Mouse (Mus musculus) CH12.LX (cell line): ENCODE data around the gene Samd9l. TPM values are rescaled to one million over a fixed set of nuclear protein-coding genes. Genes with fewer than 3 reads are reported as not detected.
A peak's percentile ranks its signal among the peaks of the same experiment; 100 is the strongest.
"Not testable (repeated sequence)": the region's sequence is repeated elsewhere in the genome, so short reads cannot be mapped to it uniquely, and the experiment has no call there.

Experiments
- DNase-seq: peaks from one replicate; pipeline ENCODE4 v3.0.0-alpha.2; 2013; ENCODE audit errors: extremely low read depth
- H3K27ac ChIP-seq: 2 replicates; pipeline ENCODE4 v1.5.1; 2012; ENCODE audit warnings: low read depth, mild to moderate bottlenecking, control low read depth, moderate library complexity; ENCODE audit not compliant: insufficient read depth
- H3K27me3 ChIP-seq: replicated peaks from 2 replicates; pipeline ENCODE3; 2012; ENCODE audit warnings: inconsistent platforms
- H3K36me3 ChIP-seq, 2 experiments: replicated peaks in 1 of 2; 2 replicates each; pipeline versions ENCODE3 to v1.6.1; 2012; ENCODE audit warnings: inconsistent platforms in 1 of 2, low read length in 1 of 2, mild to moderate bottlenecking in 1 of 2, mixed read lengths in 1 of 2, moderate library complexity in 1 of 2; ENCODE audit not compliant: control insufficient read depth in 1 of 2, insufficient read depth in 1 of 2
- H3K4me1 ChIP-seq, 2 experiments: 2 replicates each; pipeline ENCODE4 v1.6.1; 2012; ENCODE audit warnings: inconsistent platforms in 1 of 2, moderate library complexity in 1 of 2; ENCODE audit not compliant: insufficient read depth in 2 of 2, control insufficient read depth in 1 of 2
- H3K4me2 ChIP-seq: 2 replicates; pipeline ENCODE4 v1.6.1; 2012; ENCODE audit warnings: low read depth, mild to moderate bottlenecking, control low read depth; ENCODE audit not compliant: poor library complexity, insufficient read depth, severe bottlenecking
- H3K4me3 ChIP-seq, 3 experiments: fragments of 150-350 bp in 1 of 3; sonication (generic) in 1 of 3; replicated peaks in 1 of 3; 2 replicates each; pipeline versions ENCODE3 to v1.5.1; 2011 to 2012; ENCODE audit warnings: low read depth in 2 of 3, low read length in 2 of 3, mild to moderate bottlenecking in 2 of 3, moderate library complexity in 2 of 3, control low read depth in 1 of 3, improper control_type of control experiment in 1 of 3, inconsistent platforms in 1 of 3, mixed read lengths in 1 of 3; ENCODE audit not compliant: poor library complexity in 1 of 3
- H3K79me2 ChIP-seq: replicated peaks from 2 replicates; pipeline ENCODE4 v1.6.1; 2012; ENCODE audit warnings: mild to moderate bottlenecking, moderate library complexity; ENCODE audit not compliant: control insufficient read depth, poor library complexity, insufficient read depth, severe bottlenecking; ENCODE audit errors: extremely low read depth
- H3K9ac ChIP-seq: 2 replicates; pipeline ENCODE4 v1.6.1; 2012; ENCODE audit warnings: low read depth, mild to moderate bottlenecking, control low read depth, moderate library complexity; ENCODE audit not compliant: insufficient read depth
- H3K9me3 ChIP-seq: replicated peaks from 2 replicates; pipeline ENCODE3; 2012; ENCODE audit warnings: low read length, inconsistent platforms, mixed read lengths
- CHD2 ChIP-seq: IDR thresholded peaks from 2 replicates; pipeline ENCODE4 v1.6.1; 2011; ENCODE audit warnings: low read length, improper control_type of control experiment
- E2F4 ChIP-seq: IDR thresholded peaks from 2 replicates; pipeline ENCODE4 v1.6.1; 2011; ENCODE audit warnings: low read depth, low read length, improper control_type of control experiment; ENCODE audit not compliant: insufficient replicate concordance
- EP300 ChIP-seq: IDR thresholded peaks from 2 replicates; pipeline ENCODE4 v1.6.1; 2011; ENCODE audit warnings: low read length, improper control_type of control experiment
- HCFC1 ChIP-seq: IDR thresholded peaks from 2 replicates; pipeline ENCODE4 v1.6.1; 2012; ENCODE audit warnings: low read depth, mild to moderate bottlenecking, inconsistent platforms, low read length, improper control_type of control experiment
- IRF4 ChIP-seq: IDR thresholded peaks from 2 replicates; pipeline ENCODE4 v1.6.1; 2014; ENCODE audit warnings: low read depth, mild to moderate bottlenecking, inconsistent platforms, low read length, improper control_type of control experiment
- JUN ChIP-seq: IDR thresholded peaks from 2 replicates; pipeline ENCODE4 v1.6.1; 2011; ENCODE audit warnings: low read depth, mild to moderate bottlenecking, low read length, improper control_type of control experiment, moderate library complexity; ENCODE audit not compliant: insufficient read depth
- MAFK ChIP-seq: IDR thresholded peaks from 2 replicates; pipeline ENCODE4 v1.6.1; 2011; ENCODE audit warnings: low read length, improper control_type of control experiment; ENCODE audit not compliant: insufficient replicate concordance
- MXI1 ChIP-seq: IDR thresholded peaks from 2 replicates; pipeline ENCODE4 v1.6.1; 2011; ENCODE audit warnings: mild to moderate bottlenecking, low read depth, low read length, improper control_type of control experiment
- NELFE ChIP-seq: IDR thresholded peaks from 2 replicates; pipeline ENCODE4 v1.6.1; 2011; ENCODE audit warnings: low read depth, low read length, improper control_type of control experiment
- PAX5 ChIP-seq: IDR thresholded peaks from 2 replicates; pipeline ENCODE4 v1.6.1; 2012; ENCODE audit warnings: low read length, inconsistent platforms, mixed read lengths
- SIN3A ChIP-seq: IDR thresholded peaks from 2 replicates; pipeline ENCODE4 v1.6.1; 2012; ENCODE audit warnings: low read length, improper control_type of control experiment, inconsistent platforms
- TBP ChIP-seq: conservative IDR thresholded peaks from 2 replicates; pipeline ENCODE4 v1.6.1; 2011; ENCODE audit warnings: low read depth, low read length, improper control_type of control experiment
- TCF12 ChIP-seq: IDR thresholded peaks from 2 replicates; pipeline ENCODE4 v1.6.1; 2014; ENCODE audit warnings: low read depth, mild to moderate bottlenecking, inconsistent platforms, low read length, improper control_type of control experiment
- USF2 ChIP-seq: conservative IDR thresholded peaks from 2 replicates; pipeline ENCODE4 v1.6.1; 2011; ENCODE audit warnings: low read depth, low read length, improper control_type of control experiment
- ZMIZ1 ChIP-seq: IDR thresholded peaks from 2 replicates; pipeline ENCODE4 v1.6.1; 2012; ENCODE audit warnings: low read depth, mild to moderate bottlenecking, inconsistent platforms, low read length, improper control_type of control experiment
- ZNF384 ChIP-seq: IDR thresholded peaks from 2 replicates; pipeline ENCODE4 v1.6.1; 2012; ENCODE audit warnings: low read depth, low read length, improper control_type of control experiment, inconsistent platforms
- dilution Hi-C: fragments of 300-500 bp; cut with MboI; formaldehyde crosslinking; loops from 2 replicates; pipeline ENCODE4 v1.14.3; 2020; ENCODE audit warnings: low sequenced_read_pairs; ENCODE audit not compliant: extremely low pct_unique_long_range_greater_than_20kb, extremely low pct_ligation_motif_present
- in situ Hi-C: fragments of 300-500 bp; cut with MboI; formaldehyde crosslinking; loops from 3 replicates; pipeline ENCODE4 v1.14.3; 2019; ENCODE audit warnings: low sequenced_read_pairs, low pct_ligation_motif_present, low pct_unique_long_range_greater_than_20kb, mixed read lengths
- polyA plus RNA-seq: library from polyadenylated mRNA; unstranded; fragments of >175 nt; gene quantifications from 2 replicates; pipeline ENCODE4 v1.2.1, GENCODE M21; 2012; ENCODE audit warnings: low read depth; ENCODE audit not compliant: insufficient read length
- total RNA-seq, 2 experiments: library from RNA; depleted of rRNA; stranded (reverse); fragments of 300-350 nt in 1 of 2; fragments of >200 nt in 1 of 2; gene quantifications; 2 replicates each; pipeline ENCODE4 v1.2.3; 2012 to 2014

The Samd9l gene
- total and polyA plus RNA-seq, 3 experiments: 3.7 to 20.0 (median 8.2) TPM

- Histone ChIP-seq H3K4me1 (peaks cover 0 to 7% of the 10 kb centered on the region in 2 experiments; a peak in 1 of 4 replicates), H3K4me3 (no peak overlapping the region), H3K36me3 (peaks cover 0 to 4% of the 10 kb centered on the region in 2 experiments), H3K4me2 (no peak overlapping the region), H3K27me3 (no peaks in the 10 kb centered on the region), H3K9me3 (no peaks in the 10 kb centered on the region), H3K9ac (no peak overlapping the region), H3K79me2 (no peaks in the 10 kb centered on the region; the same call in 1 of the 2 replicates), H3K27ac (no peak overlapping the region)
- no peak for DNase-seq
- in situ Hi-C loops: no loop called here
- TF ChIP-seq USF2 (no peak), HCFC1 (no peak), IRF4 (no peak), TBP (no peak), NELFE (no peak), MAFK (no peak), E2F4 (no peak), JUN (no peak), ZMIZ1 (no peak), MXI1 (no peak), TCF12 (no peak), EP300 (no peak), PAX5 (no peak)
- dilution Hi-C loops: no loop called here
These were observed 9.4 kb downstream of the Samd9l start for GRCm38 (mm10) chr6:3389995-3390394.

GRCm38 (mm10) chr6:3386565-3386964 lies 12.8 kb downstream of the Samd9l start:
- Histone ChIP-seq H3K27ac (no peak overlapping the region), H3K4me3 (peak overlapping the region in 1 of 3 experiments; percentile 40), H3K9me3 (no peaks in the 10 kb centered on the region), H3K36me3 (peaks cover 0 to 4% of the 10 kb centered on the region in 2 experiments), H3K4me2 (peak overlapping the region; percentile 61; the same call in 1 of the 2 replicates), H3K4me1 (peaks cover 0 to 9% of the 10 kb centered on the region in 2 experiments; a peak in 1 of 4 replicates), H3K27me3 (no peaks in the 10 kb centered on the region), H3K79me2 (no peaks in the 10 kb centered on the region; the same call in 1 of the 2 replicates), H3K9ac (no peak overlapping the region)
- dilution Hi-C loops (no loop called here), in situ Hi-C loops (no loop called here)
- TF ChIP-seq HCFC1 (no peak), EP300 (peak; percentile 50; the same call in 1 of the 2 replicates), SIN3A (0 out of 2 replicates have a peak, but pooled peaks have one; percentile 25), CHD2 (no peak), ZNF384 (peak; percentile 60), PAX5 (no peak), TBP (0 out of 2 replicates have a peak, but pooled peaks have one; percentile 30), TCF12 (no peak), IRF4 (peak; percentile 60; the same call in 1 of the 2 replicates)
- peak; percentile 64 for DNase-seq

GRCm38 (mm10) chr6:3384816-3385215 lies 14.6 kb downstream of the Samd9l start:
- H3K4me3 ChIP-seq, H3K36me3 ChIP-seq, H3K9ac ChIP-seq, dilution Hi-C loops, H3K4me2 ChIP-seq, H3K9me3 ChIP-seq, H3K27me3 ChIP-seq, H3K4me1 ChIP-seq, DNase-seq, H3K27ac ChIP-seq, in situ Hi-C loops, H3K79me2 ChIP-seq: not testable (repeated sequence)

DNA sequence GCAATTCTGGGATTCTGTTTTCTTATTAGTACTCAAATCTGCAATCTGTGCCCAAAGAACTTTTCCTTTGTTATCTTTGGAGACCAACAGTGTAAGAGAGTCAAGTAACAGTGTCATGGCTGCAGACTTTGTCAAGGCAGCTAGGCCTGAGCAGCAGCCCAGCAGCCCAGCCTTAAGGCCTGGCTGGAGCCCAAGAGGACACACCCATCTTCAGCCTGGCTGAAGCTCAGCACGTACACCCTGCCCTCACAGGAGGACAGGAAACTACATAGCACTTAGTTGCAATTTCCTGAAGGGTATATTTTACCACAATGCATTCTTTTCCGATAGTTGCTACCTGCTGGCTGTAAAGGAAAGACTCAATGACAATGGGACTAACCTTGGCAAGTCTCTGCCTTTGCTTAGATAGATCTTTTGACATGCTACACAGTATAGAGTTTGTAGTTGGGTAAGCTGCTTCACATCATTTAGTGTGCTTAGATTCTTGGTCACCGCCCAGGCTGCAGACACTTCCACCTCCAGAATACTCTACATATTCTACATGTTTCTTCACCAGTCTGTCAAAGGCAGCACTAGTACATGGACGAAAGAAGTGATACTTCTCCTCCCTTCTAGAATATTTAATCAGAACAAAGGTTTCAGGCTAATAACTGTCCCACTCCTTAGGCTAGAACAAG lies 15.1 kb downstream of the Samd9l start:
- H3K27ac ChIP-seq, H3K27me3 ChIP-seq, H3K4me3 ChIP-seq, in situ Hi-C loops, H3K4me1 ChIP-seq, dilution Hi-C loops, H3K4me2 ChIP-seq, H3K36me3 ChIP-seq, H3K79me2 ChIP-seq, H3K9me3 ChIP-seq, DNase-seq, H3K9ac ChIP-seq: not testable (repeated sequence)
